Mouse (Mus musculus): ENCODE data around the gene D430019H16Rik. TPM values are rescaled to one million over a fixed set of nuclear protein-coding genes. Genes with fewer than 3 reads are reported as not detected.

The D430019H16Rik gene
- polyA plus RNA-seq, 1 experiment, result not detected

GRCm38 (mm10) chr12:105541590-105542402 is 88.1 kb downstream of the D430019H16Rik start:
- Histone ChIP-seq H3K4me1 (ENCODE audit: control insufficient read depth, insufficient read depth, low read length) (0 out of 2 replicates have a peak, but pooled peaks cover 3% of the 10 kb centered on the region), H3K27ac (ENCODE audit: insufficient read depth, low read depth, low read length) (no peak overlapping the region), H3K4me3 (ENCODE audit: insufficient read depth, low read depth, low read length) (no peak overlapping the region)
- WGBS, result 76% methylated on average over 12 of the region's 12 CpGs
- no peak for TF ChIP-seq POLR2A (IDR thresholded peaks at IDR 0.05; ENCODE audit: insufficient read depth, low read depth, low read length)
- no peak for TF ChIP-seq CTCF (IDR thresholded peaks at IDR 0.05; ENCODE audit: insufficient read depth, low read depth, low read length)

GRCm38 (mm10) chr12:105542513-105542912 is 88.9 kb downstream of the D430019H16Rik start:
- peaks cover 2% of the 10 kb centered on the region; the same call in 1 of the 2 replicates for H3K4me1 ChIP-seq (ENCODE audit: control insufficient read depth, insufficient read depth, low read length)
- WGBS, result 92% methylated on average over 3 of the region's 3 CpGs
- no peak overlapping the region for H3K4me3 ChIP-seq (ENCODE audit: insufficient read depth, low read depth, low read length)
- TF ChIP-seq CTCF (IDR thresholded peaks at IDR 0.05; ENCODE audit: insufficient read depth, low read depth, low read length) (no peak), POLR2A (IDR thresholded peaks at IDR 0.05; ENCODE audit: insufficient read depth, low read depth, low read length) (no peak)
- no peak overlapping the region for H3K27ac ChIP-seq (ENCODE audit: insufficient read depth, low read depth, low read length)

Other genes starting within 250 kb of the D430019H16Rik start
- not detected in 2 replicates for gene Tcl1, start 231.1 kb upstream of the D430019H16Rik start, polyA plus RNA-seq (2012; ENCODE audit: insufficient read depth, insufficient read length, low replicate concordance, missing spikeins)
- gene Tunar, start 120.0 kb upstream of the D430019H16Rik start, polyA plus RNA-seq (2012; ENCODE audit: insufficient read depth, insufficient read length, low replicate concordance, missing spikeins), result not detected in 2 replicates
- gene Bdkrb2, start 109.4 kb downstream of the D430019H16Rik start, polyA plus RNA-seq (2012; ENCODE audit: insufficient read depth, insufficient read length, low replicate concordance, missing spikeins), result not detected in 2 replicates
- not detected in 2 replicates for gene Bdkrb1, start 149.2 kb downstream of the D430019H16Rik start, polyA plus RNA-seq (2012; ENCODE audit: insufficient read depth, insufficient read length, low replicate concordance, missing spikeins)
- not detected in 2 replicates for gene Gskip, start 231.0 kb downstream of the D430019H16Rik start, polyA plus RNA-seq (2012; ENCODE audit: insufficient read depth, insufficient read length, low replicate concordance, missing spikeins)
- gene Atg2b, start 231.4 kb downstream of the D430019H16Rik start, polyA plus RNA-seq (2012; ENCODE audit: insufficient read depth, insufficient read length, low replicate concordance, missing spikeins), result not detected in 2 replicates

Measured in olfactory bulb, adult 2 months (tissue).